Mouse (Mus musculus) left cerebral cortex, adult 11 months (tissue): Measurements from ENCODE around the gene 1520401A03Rik.

Source experiments
- DNase-seq: peaks from one replicate; pipeline ENCODE4 v3.0.0; 2022; ENCODE audit warnings: low spot score

The 1520401A03Rik gene

GRCm38 (mm10) chr17:23670516-23671074, 52.0 kb downstream of the 1520401A03Rik start:
- no peak for DNase-seq

- no peak for DNase-seq
Observed at GRCm38 (mm10) chr17:23665511-23665910, 57.1 kb downstream of the 1520401A03Rik start.

- no peak for DNase-seq
Observed at GRCm38 (mm10) chr17:23664556-23665021, 58.0 kb downstream of the 1520401A03Rik start.

- DNase-seq = no peak
Observed at GRCm38 (mm10) chr17:23661526-23661925, 61.1 kb downstream of the 1520401A03Rik start.

GRCm38 (mm10) chr17:23660876-23661200, 61.7 kb downstream of the 1520401A03Rik start:
- no peak for DNase-seq

- DNase-seq = no peak
Observed at GRCm38 (mm10) chr17:23660117-23660875, 62.3 kb downstream of the 1520401A03Rik start, which contains the start of gene Bicdl2. Gene Bicdl2 (plus strand): TSS chr17:23660506.

- DNase-seq = no peak
Observed at GRCm38 (mm10) chr17:23658450-23658849, 64.1 kb downstream of the 1520401A03Rik start.
